Mouse (Mus musculus) liver (tissue): ENCODE measurements around the gene Syk.

Source experiments
- DNase-seq: peaks from one replicate; pipeline ENCODE4 v3.0.0-alpha.2; 2020; ENCODE audit warnings: mixed read lengths

The Syk gene

GRCm38 (mm10) chr13:52582878-52583661 is at the start of gene Syk:
Gene Syk (plus strand): TSS chr13:52583173.
- DNase-seq, result peak; percentile 72

- DNase-seq, result no peak
Observed at GRCm38 (mm10) chr13:52533644-52534043, 49.3 kb upstream of the Syk start.

- DNase-seq, result peak; percentile 60
Observed at GRCm38 (mm10) chr13:52535542-52535941, 47.4 kb upstream of the Syk start.

- DNase-seq, result no peak
Observed at GRCm38 (mm10) chr13:52537754-52538587, 45.0 kb upstream of the Syk start.

GRCm38 (mm10) chr13:52538588-52539116 is 44.3 kb upstream of the Syk start:
- no peak for DNase-seq

GRCm38 (mm10) chr13:52539461-52539860 is 43.5 kb upstream of the Syk start:
- DNase-seq, result no peak

GRCm38 (mm10) chr13:52541385-52542035 is 41.5 kb upstream of the Syk start:
- no peak for DNase-seq

- no peak for DNase-seq
Observed at GRCm38 (mm10) chr13:52542036-52542526, 40.9 kb upstream of the Syk start.

- no peak for DNase-seq
Observed at GRCm38 (mm10) chr13:52542636-52543035, 40.3 kb upstream of the Syk start.

GRCm38 (mm10) chr13:52546288-52546687 is 36.7 kb upstream of the Syk start:
- no peak for DNase-seq

GRCm38 (mm10) chr13:52550690-52551193 is 32.2 kb upstream of the Syk start:
- no peak for DNase-seq

- peak; percentile 13 for DNase-seq
Observed at GRCm38 (mm10) chr13:52551275-52551674, 31.7 kb upstream of the Syk start.

- DNase-seq, result no peak
Observed at GRCm38 (mm10) chr13:52552822-52553477, 30.0 kb upstream of the Syk start.

GRCm38 (mm10) chr13:52554722-52555121 is 28.3 kb upstream of the Syk start:
- DNase-seq, result no peak

- DNase-seq, result no peak
Observed at GRCm38 (mm10) chr13:52557421-52557820, 25.6 kb upstream of the Syk start.

- no peak for DNase-seq
Observed at GRCm38 (mm10) chr13:52561367-52562165, 21.4 kb upstream of the Syk start.

- no peak for DNase-seq
Observed at GRCm38 (mm10) chr13:52562166-52562571, 20.8 kb upstream of the Syk start.

- DNase-seq, result no peak
Observed at GRCm38 (mm10) chr13:52565103-52565739, 17.8 kb upstream of the Syk start.

GRCm38 (mm10) chr13:52566188-52566760 is 16.7 kb upstream of the Syk start:
- DNase-seq, result no peak

GRCm38 (mm10) chr13:52566777-52567176 is 16.2 kb upstream of the Syk start:
- DNase-seq, result no peak
